Mouse (Mus musculus) forebrain, embryonic 16.5 days (tissue): ENCODE measurements around the gene Akr1b8. TPM values are rescaled to one million over a fixed set of nuclear protein-coding genes. Genes with fewer than 3 reads are reported as not detected.

Source experiments
- ATAC-seq: fragments of 200-750 bp; cut with Nextera tagmentation; 2 replicates; pipeline ENCODE4 v1.8.0; 2017; ENCODE audit warnings: mild to moderate bottlenecking, moderate library complexity
- H3K27ac ChIP-seq: fragments of 300-500 bp; sonication (generic); 2 replicates; pipeline ENCODE4 v1.5.1; 2014; ENCODE audit warnings: low read length, control low read depth
- H3K27me3 ChIP-seq: fragments of 300-500 bp; sonication (generic); replicated peaks from 2 replicates; pipeline ENCODE4 v1.6.1; 2014; ENCODE audit warnings: low read length; ENCODE audit not compliant: control insufficient read depth, insufficient read depth
- H3K36me3 ChIP-seq: fragments of 300-500 bp; sonication (generic); 2 replicates; pipeline ENCODE4 v1.6.1; 2014; ENCODE audit not compliant: control insufficient read depth, insufficient read depth
- H3K4me1 ChIP-seq: fragments of 300-500 bp; sonication (generic); replicated peaks from 2 replicates; pipeline ENCODE4 v1.6.1; 2014; ENCODE audit warnings: low read length; ENCODE audit not compliant: control insufficient read depth, insufficient read depth
- H3K4me2 ChIP-seq: fragments of 300-500 bp; sonication (generic); 2 replicates; pipeline ENCODE4 v1.6.1; 2014; ENCODE audit warnings: mild to moderate bottlenecking, low read length, control low read depth
- H3K4me3 ChIP-seq: fragments of 300-500 bp; sonication (generic); replicated peaks from 2 replicates; pipeline ENCODE4 v1.5.1; 2014; ENCODE audit warnings: mild to moderate bottlenecking, low read length, control low read depth
- H3K9ac ChIP-seq: fragments of 300-500 bp; sonication (generic); replicated peaks from 2 replicates; pipeline ENCODE4 v1.6.1; 2014; ENCODE audit warnings: low read depth, low read length, control low read depth
- H3K9me3 ChIP-seq: fragments of 300-500 bp; sonication (generic); 2 replicates; pipeline ENCODE4 v1.6.1; 2016; ENCODE audit warnings: low read length; ENCODE audit not compliant: control insufficient read depth
- WGBS: fragments of 180-500 bp; shearing (Covaris S2); extraction: QIAGEN DNeasy Blood & Tissue Kit; methylation state at CpG from one replicate; pipeline ENCODE4 v1.1.7; 2014; 5-methylcytosine and 5-hydroxymethylcytosine counted together
- polyA plus RNA-seq: library from polyadenylated mRNA; unstranded; fragments of >200 nt; fragmentation: Nextera tagmentation; extraction: Ambion mirVana; gene quantifications from 2 replicates; pipeline ENCODE4 v1.2.1, GENCODE M21; 2015

Gene Akr1b8
- polyA plus RNA-seq, 1 experiment from 2014 or later, result 2.2 TPM

GRCm38 (mm10) chr6:34384701-34385370 lies 30.9 kb downstream of the Akr1b8 start:
- Histone ChIP-seq H3K4me3 (peak overlapping the region; percentile 40), H3K9ac (no peak overlapping the region), H3K36me3 (no peaks in the 10 kb centered on the region), H3K4me2 (peak overlapping the region; percentile 63), H3K27me3 (no peaks in the 10 kb centered on the region), H3K9me3 (no peaks in the 10 kb centered on the region), H3K4me1 (peaks cover 11% of the 10 kb centered on the region), H3K27ac (no peak overlapping the region)
- no peak for ATAC-seq
- WGBS, result 3% methylated on average over 13 of the region's 13 CpGs

- Histone ChIP-seq H3K27ac (no peak overlapping the region), H3K36me3 (no peaks in the 10 kb centered on the region), H3K27me3 (no peaks in the 10 kb centered on the region), H3K9me3 (no peaks in the 10 kb centered on the region; the same call in 1 of the 2 replicates), H3K4me2 (no peak overlapping the region), H3K4me3 (no peak overlapping the region), H3K9ac (no peak overlapping the region), H3K4me1 (peaks cover 11% of the 10 kb centered on the region)
- ATAC-seq, result no peak
- whole genome bisulfite sequencing, result 89% methylated on average over 4 of the region's 4 CpGs
Measured at GRCm38 (mm10) chr6:34388420-34389156, 34.7 kb downstream of the Akr1b8 start.

GRCm38 (mm10) chr6:34395897-34396296 lies 42.0 kb downstream of the Akr1b8 start:
- H3K9me3 ChIP-seq, result no peaks in the 10 kb centered on the region; the same call in 1 of the 2 replicates
- no peak overlapping the region for H3K27ac ChIP-seq
- WGBS, result 64% methylated on average over 5 of the region's 5 CpGs
- no peaks in the 10 kb centered on the region for H3K27me3 ChIP-seq
- H3K4me1 ChIP-seq, result no peaks in the 10 kb centered on the region
- H3K4me3 ChIP-seq, result no peak overlapping the region
- no peak overlapping the region for H3K4me2 ChIP-seq
- H3K9ac ChIP-seq, result no peak overlapping the region
- ATAC-seq, result no peak
- no peaks in the 10 kb centered on the region for H3K36me3 ChIP-seq

DNA sequence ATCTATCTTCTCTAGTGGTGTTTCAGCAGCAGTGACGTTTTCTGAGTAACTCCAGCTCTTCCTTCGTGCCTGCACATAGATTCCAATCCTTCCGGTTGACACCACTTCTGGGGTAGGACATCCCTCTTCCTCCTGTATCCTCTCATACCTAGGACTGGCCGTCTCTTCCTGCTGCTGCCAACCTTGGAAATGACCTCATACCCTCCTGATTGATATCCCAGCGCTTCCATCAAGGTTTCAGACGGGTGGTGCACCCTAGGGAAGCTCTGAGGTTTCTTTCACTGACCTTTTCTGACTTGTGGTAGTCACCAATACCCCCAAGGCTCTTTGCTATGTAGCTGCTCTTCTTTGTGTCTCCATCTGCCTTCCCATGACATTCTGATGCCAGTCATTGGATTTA lies 44.5 kb downstream of the Akr1b8 start:
- H3K9me3 ChIP-seq, result no peaks in the 10 kb centered on the region
- no peaks in the 10 kb centered on the region for H3K4me1 ChIP-seq
- H3K9ac ChIP-seq, result no peak overlapping the region
- H3K4me3 ChIP-seq, result no peak overlapping the region
- 88% methylated on average over 6 of the region's 6 CpGs for WGBS
- no peak for ATAC-seq
- H3K27me3 ChIP-seq, result no peaks in the 10 kb centered on the region
- no peak overlapping the region for H3K27ac ChIP-seq
- no peaks in the 10 kb centered on the region for H3K36me3 ChIP-seq
- no peak overlapping the region for H3K4me2 ChIP-seq

- H3K9ac ChIP-seq, result no peak overlapping the region
- WGBS, result 83% methylated on average over 13 of the region's 13 CpGs
- no peak overlapping the region for H3K27ac ChIP-seq
- no peak overlapping the region for H3K4me2 ChIP-seq
- no peaks in the 10 kb centered on the region for H3K9me3 ChIP-seq
- no peaks in the 10 kb centered on the region for H3K27me3 ChIP-seq
- no peak for ATAC-seq
- no peak overlapping the region for H3K4me3 ChIP-seq
- no peaks in the 10 kb centered on the region for H3K36me3 ChIP-seq
- no peaks in the 10 kb centered on the region for H3K4me1 ChIP-seq
Measured at GRCm38 (mm10) chr6:34399606-34400220, 45.8 kb downstream of the Akr1b8 start.

GRCm38 (mm10) chr6:34400696-34401095 lies 46.8 kb downstream of the Akr1b8 start:
- Histone ChIP-seq H3K4me1 (no peaks in the 10 kb centered on the region), H3K4me2 (no peak overlapping the region), H3K27me3 (no peaks in the 10 kb centered on the region), H3K27ac (no peak overlapping the region), H3K4me3 (no peak overlapping the region), H3K9ac (no peak overlapping the region), H3K9me3 (no peaks in the 10 kb centered on the region), H3K36me3 (no peaks in the 10 kb centered on the region)
- ATAC-seq, result no peak
- WGBS, result 82% methylated on average over 2 of the region's 2 CpGs

DNA sequence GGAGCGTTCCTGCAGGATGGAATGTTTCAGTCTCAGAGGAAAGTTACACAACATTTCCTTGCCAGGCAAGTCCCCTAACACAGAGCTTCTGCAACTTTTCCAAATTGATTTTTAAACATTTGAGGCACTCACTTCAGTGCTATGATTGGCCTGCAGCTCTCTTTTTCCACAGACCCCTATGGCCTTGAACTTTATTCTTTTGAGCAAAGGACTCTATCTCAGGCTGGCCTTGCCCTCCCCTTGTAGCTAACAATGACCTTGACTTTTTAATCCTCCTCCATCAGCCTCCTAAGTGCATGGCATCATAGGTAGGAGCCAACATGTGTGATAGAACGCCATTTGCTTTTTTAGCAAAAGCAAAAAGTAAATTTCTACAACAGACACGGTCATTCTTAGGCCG lies 52.8 kb downstream of the Akr1b8 start:
- Histone ChIP-seq H3K27ac (no peak overlapping the region), H3K27me3 (no peaks in the 10 kb centered on the region), H3K4me3 (no peak overlapping the region), H3K9me3 (no peaks in the 10 kb centered on the region), H3K36me3 (no peaks in the 10 kb centered on the region), H3K4me1 (no peaks in the 10 kb centered on the region), H3K9ac (no peak overlapping the region), H3K4me2 (no peak overlapping the region)
- no peak for ATAC-seq
- 93% methylated on average over 4 of the region's 4 CpGs for WGBS

DNA sequence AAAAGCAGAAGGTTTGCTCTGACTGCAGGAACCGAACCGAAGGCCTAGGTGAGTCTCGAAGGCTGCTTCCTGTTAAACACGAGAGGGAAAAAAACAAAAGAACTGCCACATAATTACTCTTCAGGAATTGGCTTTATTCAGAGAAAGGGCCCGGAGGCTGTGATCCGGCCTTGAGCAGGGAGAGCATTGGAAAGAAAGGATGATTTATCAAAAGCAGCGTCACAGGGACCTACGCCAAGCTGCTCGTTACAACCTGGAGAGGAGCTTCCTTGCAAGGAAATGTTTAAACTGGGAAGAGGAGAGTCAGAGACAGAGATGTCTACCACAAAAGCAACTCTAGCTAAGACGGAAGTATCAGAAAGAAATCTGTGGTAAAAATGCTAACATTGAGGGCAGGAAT lies 53.5 kb downstream of the Akr1b8 start:
- WGBS, result 49% methylated on average over 10 of the region's 10 CpGs
- Histone ChIP-seq H3K27ac (peak overlapping the region; percentile 69), H3K36me3 (no peaks in the 10 kb centered on the region), H3K9me3 (no peaks in the 10 kb centered on the region), H3K27me3 (no peaks in the 10 kb centered on the region), H3K4me2 (no peak overlapping the region), H3K9ac (no peak overlapping the region), H3K4me3 (no peak overlapping the region), H3K4me1 (no peaks in the 10 kb centered on the region)
- no peak for ATAC-seq

DNA sequence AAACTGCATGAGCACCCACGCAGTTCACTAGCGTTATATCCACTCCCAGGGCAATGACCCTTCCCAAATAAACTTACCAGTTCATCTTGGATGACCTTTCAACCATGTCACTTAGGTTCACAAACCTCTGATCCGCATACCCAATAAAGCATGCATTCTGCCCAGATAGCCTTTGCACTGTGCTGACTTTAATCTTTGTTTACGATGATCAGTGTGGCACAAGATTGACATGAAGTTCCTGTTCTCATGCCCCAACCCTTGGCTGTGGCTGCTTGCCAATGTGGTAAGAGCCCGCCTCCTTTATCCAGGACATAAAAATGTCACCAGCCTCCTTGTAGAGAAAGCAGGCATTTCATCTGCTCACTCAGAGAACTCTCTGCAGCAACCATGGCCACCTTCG lies 58.1 kb downstream of the Akr1b8 start, which contains the start of gene Akr1b7:
Gene Akr1b7 (plus strand): TSS at position 312 of the 400 bp plus-strand sequence.
- Histone ChIP-seq H3K4me2 (no peak within 1 kb of the TSS), H3K4me3 (no peak within 1 kb of the TSS), H3K27me3 (no peaks in the 10 kb centered on the region), H3K9me3 (no peaks in the 10 kb centered on the region), H3K4me1 (no peaks in the 10 kb centered on the region), H3K36me3 (no peaks in the 10 kb centered on the region), H3K27ac (no peak within 1 kb of the TSS), H3K9ac (no peak within 1 kb of the TSS)
- 88% methylated on average over 6 of the region's 6 CpGs for WGBS
- ATAC-seq, result no peak
